Mouse (Mus musculus): ENCODE measurements around the gene A130010J15Rik. TPM values are rescaled to one million over a fixed set of nuclear protein-coding genes. Genes with fewer than 3 reads are reported as not detected.

A130010J15Rik gene
- polyA plus RNA-seq, 1 experiment from 2014 or later: 8.0 TPM

DNA sequence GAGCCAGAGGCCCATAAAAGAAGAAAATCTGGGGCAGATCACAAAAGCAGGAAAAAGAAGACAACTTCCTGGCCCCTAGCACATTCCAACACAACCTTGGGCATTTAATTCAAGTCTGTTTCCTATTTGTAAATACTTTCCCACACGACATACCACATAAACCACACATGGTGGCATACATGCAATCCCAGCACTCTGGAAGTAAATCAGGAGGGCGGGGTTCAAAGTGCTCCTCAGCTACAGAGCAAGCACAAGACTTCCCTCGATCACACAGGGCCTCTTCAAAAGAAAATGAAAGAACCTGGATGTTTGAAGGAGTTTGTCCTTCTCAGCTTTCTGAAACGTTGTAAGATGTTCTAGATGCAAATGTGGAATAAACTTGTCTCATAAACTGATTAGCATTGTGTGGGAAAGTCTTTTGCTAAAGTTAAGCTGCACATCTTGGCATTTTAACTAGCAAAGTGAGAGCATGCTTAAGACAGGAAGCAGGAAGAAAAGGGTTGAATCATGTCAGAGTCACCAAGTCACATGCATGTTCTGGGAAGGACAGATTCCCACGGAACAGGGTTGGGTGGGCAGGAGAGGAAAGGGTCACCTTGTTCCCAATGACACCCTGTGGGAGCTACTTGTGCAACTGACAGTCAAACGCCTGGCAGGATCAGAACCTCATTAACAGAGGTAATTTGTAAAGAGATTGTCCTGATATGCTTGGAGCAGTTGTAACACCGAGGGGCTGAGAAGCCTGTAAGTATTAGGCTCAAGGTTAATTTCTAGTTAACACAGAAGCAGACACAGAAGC, 59.1 kb downstream of the A130010J15Rik start:
- H3K4me1 ChIP-seq (replicated peaks; ENCODE audit: control insufficient read depth, insufficient read depth, low read length): 0 out of 2 replicates have a peak, but pooled peaks cover 5% of the 10 kb centered on the region
- ATAC-seq: peak; percentile 64
- H3K36me3 ChIP-seq (ENCODE audit: control insufficient read depth, insufficient read depth): no peaks in the 10 kb centered on the region
- H3K27ac ChIP-seq (ENCODE audit: low read depth, low read length): no peak overlapping the region
- H3K9me3 ChIP-seq (ENCODE audit: control insufficient read depth): no peaks in the 10 kb centered on the region
- H3K4me3 ChIP-seq (ENCODE audit: low read depth, low read length): no peak overlapping the region
- H3K4me2 ChIP-seq (replicated peaks; ENCODE audit: low read depth): no peak overlapping the region
- no peak for TF ChIP-seq CTCF (IDR thresholded peaks at IDR 0.05; ENCODE audit: low read depth)
- H3K9ac ChIP-seq (ENCODE audit: low read depth, low read length): no peak overlapping the region
- H3K27me3 ChIP-seq (replicated peaks; ENCODE audit: control insufficient read depth, insufficient read depth, low read length): no peaks in the 10 kb centered on the region
- WGBS: 29% methylated on average over 7 of the region's 7 CpGs

Other genes with a start within 250 kb of the A130010J15Rik start
- gene Syt14, start 132.3 kb upstream of the A130010J15Rik start, polyA plus RNA-seq (2015; fragmentation: Nextera tagmentation; extraction: Ambion mirVana): 0.73 and 0.75 TPM in 2 replicates
- 1.7 and 1.8 TPM in 2 replicates for gene Diexf, start 37.8 kb upstream of the A130010J15Rik start, polyA plus RNA-seq (2015; fragmentation: Nextera tagmentation; extraction: Ambion mirVana)
- 47.8 and 48.3 TPM in 2 replicates for gene Irf6, start 14.9 kb upstream of the A130010J15Rik start, polyA plus RNA-seq (2015; fragmentation: Nextera tagmentation; extraction: Ambion mirVana)
- gene Traf3ip3, start 33.7 kb downstream of the A130010J15Rik start, polyA plus RNA-seq (2015; fragmentation: Nextera tagmentation; extraction: Ambion mirVana): 2.5 and 3.2 TPM in 2 replicates
- gene Lamb3, start 39.7 kb downstream of the A130010J15Rik start, polyA plus RNA-seq (2015; fragmentation: Nextera tagmentation; extraction: Ambion mirVana): 1.7 and 2.5 TPM in 2 replicates
- 2.7 and 3.2 TPM in 2 replicates for gene Hsd11b1, start 96.0 kb downstream of the A130010J15Rik start, polyA plus RNA-seq (2015; fragmentation: Nextera tagmentation; extraction: Ambion mirVana)
- gene G0s2, start 105.2 kb downstream of the A130010J15Rik start, polyA plus RNA-seq (2015; fragmentation: Nextera tagmentation; extraction: Ambion mirVana): 10.1 and 11.7 TPM in 2 replicates
- gene Camk1g, start 202.3 kb downstream of the A130010J15Rik start, polyA plus RNA-seq (2015; fragmentation: Nextera tagmentation; extraction: Ambion mirVana): 0.93 and 1.0 TPM in 2 replicates

Measured in intestine, postnatal 0 days (tissue).